Mouse (Mus musculus): ENCODE results near the gene Adamts17.
A peak's percentile ranks its signal among the peaks of the same experiment; 100 is the strongest.

The Adamts17 gene

GRCm38 (mm10) chr7:66846582-66846981, 7.0 kb downstream of the Adamts17 start:
- no peak for DNase-seq (ENCODE audit: low spot score in 2 of 2)

- DNase-seq (ENCODE audit: low spot score in 2 of 2), result no peak
Measured at GRCm38 (mm10) chr7:66847299-66847698, 7.8 kb downstream of the Adamts17 start.

- no peak for DNase-seq (ENCODE audit: low spot score in 2 of 2)
Measured at GRCm38 (mm10) chr7:66849316-66849715, 9.8 kb downstream of the Adamts17 start.

- no peak for DNase-seq (ENCODE audit: low spot score in 2 of 2)
Measured at GRCm38 (mm10) chr7:66852164-66852563, 12.6 kb downstream of the Adamts17 start.

- DNase-seq (ENCODE audit: low spot score in 2 of 2), result no peak
Measured at GRCm38 (mm10) chr7:66857610-66858009, 18.1 kb downstream of the Adamts17 start.

GRCm38 (mm10) chr7:66858247-66859075, 18.9 kb downstream of the Adamts17 start:
- DNase-seq (ENCODE audit: low spot score in 2 of 2), result no peak

- no peak for DNase-seq (ENCODE audit: low spot score in 2 of 2)
Measured at GRCm38 (mm10) chr7:66859220-66859619, 19.7 kb downstream of the Adamts17 start.

GRCm38 (mm10) chr7:66866944-66867718, 27.6 kb downstream of the Adamts17 start:
- no peak for DNase-seq (ENCODE audit: low spot score in 2 of 2)

GRCm38 (mm10) chr7:66867719-66868501, 28.4 kb downstream of the Adamts17 start:
- no peak for DNase-seq (ENCODE audit: low spot score in 2 of 2)

- DNase-seq (ENCODE audit: low spot score in 2 of 2), result no peak
Measured at GRCm38 (mm10) chr7:66871520-66871919, 32.0 kb downstream of the Adamts17 start.

- no peak for DNase-seq (ENCODE audit: low spot score in 2 of 2)
Measured at GRCm38 (mm10) chr7:66871940-66872511, 32.5 kb downstream of the Adamts17 start.

- no peak for DNase-seq (ENCODE audit: low spot score in 2 of 2)
Measured at GRCm38 (mm10) chr7:66873235-66873634, 33.7 kb downstream of the Adamts17 start.

- DNase-seq (ENCODE audit: low spot score in 2 of 2), result no peak
Measured at GRCm38 (mm10) chr7:66891431-66891830, 51.9 kb downstream of the Adamts17 start.

- DNase-seq (ENCODE audit: low spot score in 2 of 2), result no peak
Measured at GRCm38 (mm10) chr7:66892096-66892495, 52.6 kb downstream of the Adamts17 start.

- no peak for DNase-seq (ENCODE audit: low spot score in 2 of 2)
Measured at GRCm38 (mm10) chr7:66902376-66902775, 62.8 kb downstream of the Adamts17 start.

GRCm38 (mm10) chr7:66903014-66903413, 63.5 kb downstream of the Adamts17 start:
- no peak for DNase-seq (ENCODE audit: low spot score in 2 of 2)

GRCm38 (mm10) chr7:66905941-66906340, 66.4 kb downstream of the Adamts17 start:
- no peak for DNase-seq (ENCODE audit: low spot score in 2 of 2)

GRCm38 (mm10) chr7:66912866-66913265, 73.3 kb downstream of the Adamts17 start:
- no peak for DNase-seq (ENCODE audit: low spot score in 2 of 2)

GRCm38 (mm10) chr7:66923595-66923994, 84.1 kb downstream of the Adamts17 start:
- DNase-seq (ENCODE audit: low spot score in 2 of 2), result peak in 1 of 2 experiments; percentile 31

- peak in 1 of 2 experiments; percentile 21 for DNase-seq (ENCODE audit: low spot score in 2 of 2)
Measured at GRCm38 (mm10) chr7:66924104-66924503, 84.6 kb downstream of the Adamts17 start.

GRCm38 (mm10) chr7:66929263-66929662, 89.7 kb downstream of the Adamts17 start:
- DNase-seq (ENCODE audit: low spot score in 2 of 2), result peak in 1 of 2 experiments; percentile 32

GRCm38 (mm10) chr7:66931291-66931690, 91.8 kb downstream of the Adamts17 start:
- DNase-seq (ENCODE audit: low spot score in 2 of 2), result no peak
